Mouse (Mus musculus) heart, postnatal 0 days (tissue): Measurements from ENCODE around the gene Cript. TPM values are rescaled to one million over a fixed set of nuclear protein-coding genes. Genes with fewer than 3 reads are reported as not detected.

Source experiments
- ATAC-seq: fragments of 200-750 bp; cut with Nextera tagmentation; 2 replicates; pipeline ENCODE4 v1.8.0; 2017; ENCODE audit warnings: low read depth, moderate number of reproducible peaks, moderate library complexity; ENCODE audit not compliant: insufficient read depth
- DNase-seq: peaks from one replicate; pipeline ENCODE4 v3.0.0-alpha.2; 2016; ENCODE audit warnings: low spot score
- H3K27ac ChIP-seq: fragments of 300-500 bp; sonication (generic); 2 replicates; pipeline ENCODE4 v1.5.1; 2014; ENCODE audit warnings: low read depth, mild to moderate bottlenecking
- H3K27me3 ChIP-seq: fragments of 300-500 bp; sonication (generic); 2 replicates; pipeline ENCODE4 v1.6.1; 2014; ENCODE audit warnings: low read length, mixed read lengths; ENCODE audit not compliant: control insufficient read depth, insufficient read depth
- H3K36me3 ChIP-seq: fragments of 300-500 bp; sonication (generic); replicated peaks from 2 replicates; pipeline ENCODE4 v1.6.1; 2014; ENCODE audit warnings: low read length, mixed read lengths; ENCODE audit not compliant: control insufficient read depth, insufficient read depth
- H3K4me1 ChIP-seq: fragments of 300-500 bp; sonication (generic); 2 replicates; pipeline ENCODE4 v1.6.1; 2014; ENCODE audit warnings: antibody characterized with exemption; ENCODE audit not compliant: control insufficient read depth, insufficient read depth
- H3K4me2 ChIP-seq: fragments of 300-500 bp; sonication (generic); 2 replicates; pipeline ENCODE4 v1.6.1; 2014; ENCODE audit warnings: low read depth, mild to moderate bottlenecking, low read length, moderate library complexity
- H3K4me3 ChIP-seq: fragments of 300-500 bp; sonication (generic); 2 replicates; pipeline ENCODE4 v1.5.1; 2014; ENCODE audit warnings: low read depth, low read length
- H3K9ac ChIP-seq: fragments of 300-500 bp; sonication (generic); replicated peaks from 2 replicates; pipeline ENCODE4 v1.6.1; 2014; ENCODE audit warnings: low read depth, low read length, mixed read lengths
- H3K9me3 ChIP-seq: fragments of 300-500 bp; sonication (generic); replicated peaks from 2 replicates; pipeline ENCODE4 v1.6.1; 2016; ENCODE audit warnings: low read length; ENCODE audit not compliant: control insufficient read depth
- CTCF ChIP-seq: IDR thresholded peaks from 2 replicates; pipeline ENCODE4 v1.5.1; 2016; ENCODE audit warnings: antibody characterized with exemption, control low read depth, low read depth
- EP300 ChIP-seq: IDR thresholded peaks from 2 replicates; pipeline ENCODE4 v1.6.1; 2016; ENCODE audit warnings: antibody characterized with exemption, low read depth
- WGBS: fragments of 180-500 bp; shearing (Covaris S2); extraction: QIAGEN DNeasy Blood & Tissue Kit; methylation state at CpG from one replicate; pipeline ENCODE4 v1.1.7; 2014; 5-methylcytosine and 5-hydroxymethylcytosine counted together
- polyA plus RNA-seq: library from polyadenylated mRNA; unstranded; fragments of >200 nt; fragmentation: Nextera tagmentation; extraction: Ambion mirVana; gene quantifications from 2 replicates; pipeline ENCODE4 v1.2.1, GENCODE M21; 2015
- total RNA-seq: library from RNA; depleted of rRNA; stranded (reverse); fragments of >200 nt; gene quantifications from 2 replicates; pipeline ENCODE4 v1.2.3, GENCODE M21; 2014; ENCODE audit warnings: low replicate concordance; rRNA removed

Cript gene
- total RNA-seq (34.7 and 40.0 TPM in 2 replicates), polyA plus RNA-seq (116 and 124 TPM in 2 replicates)

GRCm38 (mm10) chr17:87025269-87025949 lies at the start of gene Cript, which contains the start of gene Pigf:
Gene Cript (plus strand): TSS chr17:87025550.
Gene Pigf (minus strand): TSS chr17:87025406.
- TF ChIP-seq CTCF (no peak), EP300 (no peak)
- peaks cover 6% of the 10 kb centered on the region; the same call in 1 of the 2 replicates for H3K4me1 ChIP-seq
- peaks cover 10% of the 10 kb centered on the region; the same call in 1 of the 2 replicates for H3K36me3 ChIP-seq
- under 1% methylated on average over 41 of the region's 43 CpGs for WGBS
- no peaks in the 10 kb centered on the region for H3K27me3 ChIP-seq
- H3K9me3 ChIP-seq = no peaks in the 10 kb centered on the region
- peak within 1 kb of the TSS; percentile 77 for H3K9ac ChIP-seq
- DNase-seq (peak; percentile 99), ATAC-seq (peak; percentile 100)
- H3K4me3 ChIP-seq = peak within 1 kb of the TSS; percentile 74
- H3K27ac ChIP-seq = peak within 1 kb of the TSS; percentile 68
- peak within 1 kb of the TSS; percentile 99 for H3K4me2 ChIP-seq

- no peak overlapping the region for H3K9ac ChIP-seq
- no peaks in the 10 kb centered on the region for H3K9me3 ChIP-seq
- ATAC-seq (no peak), DNase-seq (no peak)
- no peak for TF ChIP-seq EP300
- TF ChIP-seq CTCF = no peak
- H3K27me3 ChIP-seq = no peaks in the 10 kb centered on the region
- 57% methylated on average over 10 of the region's 10 CpGs for WGBS
- H3K4me1 ChIP-seq = peaks cover 12% of the 10 kb centered on the region; the same call in 1 of the 2 replicates
- no peak overlapping the region for H3K27ac ChIP-seq
- no peak overlapping the region for H3K4me3 ChIP-seq
- no peak overlapping the region for H3K4me2 ChIP-seq
- peaks cover 51% of the 10 kb centered on the region for H3K36me3 ChIP-seq
These were observed 49.0 kb upstream of the Cript start for GRCm38 (mm10) chr17:86976387-86976786.

- Histone ChIP-seq H3K4me2 (no peak overlapping the region), H3K4me3 (no peak overlapping the region), H3K9me3 (no peaks in the 10 kb centered on the region), H3K4me1 (peaks cover 22% of the 10 kb centered on the region), H3K27ac (no peak overlapping the region; the same call in 1 of the 2 replicates), H3K36me3 (peaks cover 42% of the 10 kb centered on the region), H3K9ac (no peak overlapping the region), H3K27me3 (no peaks in the 10 kb centered on the region)
- TF ChIP-seq CTCF (no peak), EP300 (no peak)
- DNase-seq = no peak
- no peak for ATAC-seq
- 71% methylated on average over 6 of the region's 6 CpGs for WGBS
These were observed 46.9 kb upstream of the Cript start for GRCm38 (mm10) chr17:86978496-86978895.

GRCm38 (mm10) chr17:86981205-86981604 lies 44.1 kb upstream of the Cript start:
- Histone ChIP-seq H3K9ac (no peak overlapping the region), H3K27me3 (no peaks in the 10 kb centered on the region), H3K4me1 (peaks cover 22% of the 10 kb centered on the region), H3K4me3 (no peak overlapping the region), H3K27ac (no peak overlapping the region), H3K36me3 (peaks cover 17% of the 10 kb centered on the region; the same call in 1 of the 2 replicates), H3K9me3 (no peaks in the 10 kb centered on the region), H3K4me2 (no peak overlapping the region)
- ATAC-seq (no peak), DNase-seq (no peak)
- TF ChIP-seq CTCF = no peak
- TF ChIP-seq EP300 = no peak
- WGBS = 100% methylated on average over 1 of the region's 1 CpGs

DNA sequence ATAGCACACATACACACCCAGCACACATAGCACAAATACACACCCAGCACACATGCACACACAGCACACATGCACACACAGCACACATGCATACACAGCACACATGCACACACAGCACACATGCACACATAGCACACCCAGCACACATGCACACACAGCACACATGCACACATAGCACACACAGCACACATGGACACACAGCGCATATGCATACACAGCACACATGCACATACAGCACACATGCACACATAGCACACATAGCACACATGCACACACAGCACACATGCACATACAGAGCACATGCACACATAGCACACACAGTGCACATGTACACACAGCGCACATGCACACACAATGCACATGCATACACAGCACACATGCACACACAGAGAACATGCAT lies 43.6 kb upstream of the Cript start:
- peaks cover 24% of the 10 kb centered on the region for H3K4me1 ChIP-seq
- 98% methylated on average over 2 of the region's 2 CpGs for WGBS
- no peak for ATAC-seq

More for the DNA sequence above, 43.6 kb upstream of the Cript start:
- no peaks in the 10 kb centered on the region for H3K9me3 ChIP-seq
- no peak overlapping the region; the same call in 1 of the 2 replicates for H3K27ac ChIP-seq
- no peak overlapping the region for H3K4me2 ChIP-seq
- H3K9ac ChIP-seq = no peak overlapping the region
- no peak for TF ChIP-seq CTCF
- no peak for TF ChIP-seq EP300
- no peak overlapping the region for H3K4me3 ChIP-seq
- no peak for DNase-seq
- peaks cover 12% of the 10 kb centered on the region; the same call in 1 of the 2 replicates for H3K36me3 ChIP-seq
- no peaks in the 10 kb centered on the region for H3K27me3 ChIP-seq
